Mouse (Mus musculus): ENCODE data around the gene Kti12.

The Kti12 gene

DNA sequence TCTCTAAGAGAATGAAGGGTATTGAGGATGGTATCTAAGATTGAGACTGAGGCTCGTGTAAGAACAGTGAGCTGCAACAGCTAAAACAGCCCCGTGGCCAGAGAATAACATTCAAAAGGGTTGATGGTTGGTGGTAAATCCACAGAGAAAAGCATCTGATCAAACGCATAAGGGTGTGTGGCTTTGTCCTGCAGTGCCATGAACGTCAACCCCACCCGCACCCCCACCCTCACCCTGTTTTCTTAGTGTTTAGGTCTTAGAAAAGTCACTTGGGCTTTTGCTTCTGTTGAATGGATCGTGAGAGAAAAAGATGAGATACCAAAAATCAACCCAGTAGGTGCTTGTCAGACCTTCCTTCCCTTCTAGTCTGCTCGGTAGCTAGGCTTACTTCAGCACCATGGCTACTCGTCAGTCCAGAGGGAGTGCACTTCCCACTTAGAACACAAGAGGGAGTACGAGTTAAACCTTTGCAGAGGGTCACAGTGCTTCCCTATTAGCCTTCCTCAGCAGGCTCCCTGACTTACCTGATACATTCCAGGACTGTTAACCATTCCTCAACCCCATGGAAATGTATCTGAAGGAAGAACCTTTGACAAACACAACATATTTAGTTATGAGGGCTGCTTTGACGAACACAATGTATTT, 22.3 kb downstream of the Kti12 start:
- no peak for DNase-seq (ENCODE audit: low spot score)

DNA sequence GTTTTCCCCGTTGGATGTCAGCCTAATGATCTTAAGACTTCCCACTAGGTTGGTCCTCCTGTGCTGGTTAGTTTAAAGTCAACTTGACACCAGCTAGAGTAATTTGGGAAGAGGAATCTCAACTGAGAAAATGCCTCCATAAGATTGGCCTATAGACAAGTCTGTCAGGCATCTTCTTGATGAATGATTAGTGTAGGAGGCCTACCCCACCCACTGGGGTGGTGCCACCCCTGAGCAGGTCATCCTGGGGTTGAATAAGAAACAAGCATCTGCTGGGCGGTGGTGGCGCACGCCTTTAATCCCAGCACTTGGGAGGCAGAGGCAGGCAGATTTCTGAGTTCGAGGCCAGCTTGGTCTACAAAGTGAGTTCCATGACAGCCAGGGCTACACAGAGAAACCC, 26.2 kb downstream of the Kti12 start:
- DNase-seq (ENCODE audit: low spot score), result no peak

DNA sequence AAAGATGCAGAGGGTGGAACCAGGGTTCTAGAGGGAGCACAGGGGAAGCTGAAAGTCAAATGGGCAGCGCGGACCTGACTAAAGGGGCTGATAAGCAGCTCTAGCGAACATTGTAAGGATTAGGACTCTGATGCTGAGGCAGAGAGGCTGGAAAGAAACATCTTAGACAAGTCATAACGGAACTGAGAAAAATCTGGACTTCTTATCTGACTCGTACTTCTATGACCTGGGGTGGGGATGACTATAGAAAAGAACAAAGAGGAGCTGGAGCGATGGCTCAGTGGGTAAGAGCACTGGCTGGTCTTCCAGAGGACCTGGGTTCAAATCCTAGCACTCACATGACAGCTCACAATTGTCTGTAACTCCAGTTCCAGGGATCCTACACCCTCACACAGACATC, 30.3 kb downstream of the Kti12 start:
- no peak for DNase-seq (ENCODE audit: low spot score)

- no peak for DNase-seq (ENCODE audit: low spot score)
These were observed 31.6 kb downstream of the Kti12 start, which contains the start of gene Rab3b for GRCm38 (mm10) chr4:108878963-108879822. TSS of gene Rab3b (plus strand) at chr4:108879063.

DNA sequence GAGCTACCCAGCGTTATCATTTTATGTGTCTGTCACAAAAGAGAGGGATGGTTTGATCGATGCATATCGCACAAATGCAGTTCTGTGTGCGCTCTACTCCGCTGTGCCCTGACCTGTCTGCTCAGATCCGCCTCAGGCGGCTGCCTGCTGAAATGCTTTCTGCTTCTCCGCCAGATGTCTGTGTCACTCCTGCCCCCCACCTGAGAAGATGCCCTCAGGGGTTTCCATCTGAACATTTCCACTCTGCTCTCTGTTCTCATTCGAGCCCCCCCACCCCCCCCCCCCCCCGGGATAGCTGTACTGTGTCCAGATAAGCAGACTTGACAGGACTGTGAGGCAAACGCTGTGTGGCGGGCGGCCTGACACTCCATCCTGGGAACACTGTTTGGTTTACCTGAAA, 36.2 kb downstream of the Kti12 start:
- no peak for DNase-seq (ENCODE audit: low spot score)

- no peak for DNase-seq (ENCODE audit: low spot score)
These were observed 39.9 kb downstream of the Kti12 start for GRCm38 (mm10) chr4:108887456-108887855.

DNA sequence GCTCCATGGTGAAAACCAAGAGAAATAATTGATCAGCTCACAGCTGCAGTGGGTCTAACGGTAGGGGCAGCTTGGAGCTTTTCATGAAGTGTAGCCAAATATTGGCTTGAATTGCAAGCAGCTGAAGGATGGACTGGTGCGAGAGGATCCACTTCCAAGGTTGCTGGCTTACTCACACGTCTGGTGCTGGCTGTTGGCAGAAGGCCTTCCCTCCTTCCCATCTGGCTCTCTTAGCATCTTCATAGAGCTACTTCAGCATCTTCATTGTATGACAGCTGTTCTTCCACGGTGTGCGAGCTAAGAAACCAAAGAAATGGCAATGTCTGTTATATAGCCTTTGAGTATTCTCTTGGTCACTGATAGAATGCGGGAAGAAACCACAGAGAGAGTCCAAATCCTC, 43.3 kb downstream of the Kti12 start:
- DNase-seq (ENCODE audit: low spot score), result no peak
